Mouse (Mus musculus) megakaryocyte, embryonic 14.5 days (primary cell): ENCODE data around the gene Fam189a2.

ENCODE experiments used
- FLI1 ChIP-seq: IDR thresholded peaks from 2 replicates; pipeline ENCODE4 v1.6.1; 2012; ENCODE audit warnings: low read length, inconsistent platforms, mixed read lengths
- GATA1 ChIP-seq: IDR thresholded peaks from 3 replicates; pipeline ENCODE4 v1.6.1; 2012; ENCODE audit warnings: mixed read lengths, low read length, inconsistent platforms, borderline replicate concordance

DNA sequence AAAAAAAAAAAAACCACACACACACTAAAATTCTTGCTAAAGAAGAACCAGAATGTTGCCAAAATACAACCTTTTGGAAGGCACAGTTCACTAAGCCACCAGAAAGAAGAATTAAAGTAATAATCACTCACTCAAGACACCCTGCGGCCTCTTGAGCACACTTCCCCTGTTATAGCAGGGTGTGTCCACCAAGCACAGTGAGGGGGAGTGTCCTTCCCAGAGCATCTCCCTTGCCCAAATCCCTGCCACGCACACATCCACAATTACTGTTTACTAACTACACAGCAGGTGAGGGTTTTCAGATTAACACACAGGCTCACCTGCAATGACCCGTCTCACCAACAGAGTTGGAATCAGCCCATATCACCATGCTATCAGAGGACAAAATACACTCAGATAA, 8.0 kb downstream of the Fam189a2 start:
- TF ChIP-seq GATA1 (no peak), FLI1 (no peak)
